Mouse (Mus musculus) small intestine, adult 2 months (tissue): Measurements from ENCODE around the gene Unc119. TPM values are rescaled to one million over a fixed set of nuclear protein-coding genes. Genes with fewer than 3 reads are reported as not detected.

ENCODE experiments used
- H3K27ac ChIP-seq: fragments of 200-500 bp; 2 replicates; pipeline ENCODE4 v1.5.1; 2012; ENCODE audit warnings: low read depth, low read length, control low read depth, inconsistent platforms; ENCODE audit not compliant: insufficient read depth
- H3K27me3 ChIP-seq: fragments of 200-500 bp; 2 replicates; pipeline ENCODE4 v1.6.1; 2012; ENCODE audit warnings: mild to moderate bottlenecking, moderate library complexity, low read length, inconsistent platforms; ENCODE audit not compliant: control insufficient read depth, insufficient read depth
- H3K36me3 ChIP-seq: fragments of 200-500 bp; 2 replicates; pipeline ENCODE4 v1.6.1; 2012; ENCODE audit warnings: mild to moderate bottlenecking, low read length, control low read depth, inconsistent platforms; ENCODE audit not compliant: control insufficient read depth, insufficient read depth
- H3K4me1 ChIP-seq: fragments of 200-500 bp; 2 replicates; pipeline ENCODE4 v1.6.1; 2012; ENCODE audit warnings: low read length, inconsistent platforms, mixed read lengths; ENCODE audit not compliant: control insufficient read depth, insufficient read depth, insufficient read length
- H3K4me3 ChIP-seq: fragments of 200-500 bp; 2 replicates; pipeline ENCODE4 v1.5.1; 2012; ENCODE audit warnings: low read depth, mild to moderate bottlenecking, control low read depth, inconsistent platforms, low read length, moderate library complexity
- CTCF ChIP-seq: fragments of 200-500 bp; IDR thresholded peaks from 2 replicates; pipeline ENCODE4 v1.5.1; 2012; ENCODE audit warnings: low read depth, mild to moderate bottlenecking, control low read depth, inconsistent platforms, low read length, moderate library complexity, mixed read lengths; ENCODE audit not compliant: insufficient replicate concordance, insufficient read length; ENCODE audit errors: extremely low read depth
- POLR2A ChIP-seq: fragments of 200-500 bp; IDR thresholded peaks from 2 replicates; pipeline ENCODE4 v1.6.1; 2012; ENCODE audit warnings: low read depth, mild to moderate bottlenecking, control low read depth, inconsistent platforms, low read length, moderate library complexity
- WGBS: fragments of 180-500 bp; shearing (Covaris S2); methylation state at CpG from one replicate; pipeline ENCODE4 v1.1.7; 2018; 5-methylcytosine and 5-hydroxymethylcytosine counted together
- polyA plus RNA-seq: library from polyadenylated mRNA; depleted of rRNA; stranded (reverse); fragments of >200 nt; gene quantifications from 2 replicates; pipeline ENCODE4 v1.2.3, GENCODE M21; 2012

Unc119 gene
- polyA plus RNA-seq, 1 experiment, result 13.3 TPM

GRCm38 (mm10) chr11:78349441-78350358 lies 6.4 kb downstream of the Unc119 start:
- Histone ChIP-seq H3K27ac (peak overlapping the region; percentile 54), H3K27me3 (no peaks in the 10 kb centered on the region), H3K4me3 (no peak overlapping the region), H3K4me1 (peaks cover 23% of the 10 kb centered on the region), H3K36me3 (no peaks in the 10 kb centered on the region)
- 53% methylated on average over 4 of the region's 4 CpGs for WGBS
- no peak for TF ChIP-seq POLR2A
- TF ChIP-seq CTCF, result no peak

- 83% methylated on average over 1 of the region's 1 CpGs for WGBS
- TF ChIP-seq POLR2A (no peak), CTCF (no peak)
Observed at GRCm38 (mm10) chr11:78353081-78353480, 9.8 kb downstream of the Unc119 start.

GRCm38 (mm10) chr11:78354905-78355304 lies 11.6 kb downstream of the Unc119 start:
- H3K4me1 ChIP-seq, result peaks cover 5% of the 10 kb centered on the region; the same call in 1 of the 2 replicates
- 80% methylated on average over 6 of the region's 6 CpGs for WGBS
- H3K27ac ChIP-seq, result no peak overlapping the region
- H3K36me3 ChIP-seq, result no peaks in the 10 kb centered on the region
- TF ChIP-seq POLR2A, result no peak
- no peak for TF ChIP-seq CTCF
- H3K4me3 ChIP-seq, result no peak overlapping the region
- no peaks in the 10 kb centered on the region for H3K27me3 ChIP-seq

More at GRCm38 (mm10) chr11:78353081-78353480, 9.8 kb downstream of the Unc119 start:
- no peak overlapping the region for H3K4me3 ChIP-seq
- H3K27me3 ChIP-seq, result no peaks in the 10 kb centered on the region
- H3K27ac ChIP-seq, result no peak overlapping the region
- H3K4me1 ChIP-seq, result peaks cover 6% of the 10 kb centered on the region; the same call in 1 of the 2 replicates
- H3K36me3 ChIP-seq, result no peaks in the 10 kb centered on the region

- Histone ChIP-seq H3K27me3 (no peaks in the 10 kb centered on the region), H3K27ac (no peak overlapping the region), H3K4me1 (peaks cover 6% of the 10 kb centered on the region; the same call in 1 of the 2 replicates), H3K36me3 (no peaks in the 10 kb centered on the region), H3K4me3 (no peak overlapping the region)
- TF ChIP-seq POLR2A, result no peak
- peak; percentile 93; the same call in 1 of the 2 replicates for TF ChIP-seq CTCF
- WGBS, result 33% methylated on average over 4 of the region's 4 CpGs
Observed at GRCm38 (mm10) chr11:78355471-78356238, 12.4 kb downstream of the Unc119 start.

- Histone ChIP-seq H3K27ac (no peak overlapping the region), H3K4me1 (peaks cover 16% of the 10 kb centered on the region), H3K36me3 (no peaks in the 10 kb centered on the region), H3K4me3 (no peak overlapping the region), H3K27me3 (no peaks in the 10 kb centered on the region)
- WGBS, result 19% methylated on average over 22 of the region's 22 CpGs
- no peak for TF ChIP-seq POLR2A
- TF ChIP-seq CTCF, result peak; percentile 85; the same call in 1 of the 2 replicates
Observed at GRCm38 (mm10) chr11:78358330-78359007, 15.2 kb downstream of the Unc119 start.

GRCm38 (mm10) chr11:78360125-78360788 lies 17.0 kb downstream of the Unc119 start:
- no peak overlapping the region for H3K27ac ChIP-seq
- peak overlapping the region; percentile 39 for H3K4me3 ChIP-seq
- H3K36me3 ChIP-seq, result no peaks in the 10 kb centered on the region
- H3K4me1 ChIP-seq, result peaks cover 32% of the 10 kb centered on the region
- 10% methylated on average over 13 of the region's 13 CpGs for WGBS
- TF ChIP-seq POLR2A (no peak), CTCF (peak; percentile 88; the same call in 1 of the 2 replicates)
- no peaks in the 10 kb centered on the region for H3K27me3 ChIP-seq
